Mouse (Mus musculus): ENCODE results near the gene Nfkb1. TPM values are rescaled to one million over a fixed set of nuclear protein-coding genes. Genes with fewer than 3 reads are reported as not detected.

The Nfkb1 gene
- polyA plus RNA-seq, 1 experiment from 2014 or later, result 12.3 TPM

GRCm38 (mm10) chr3:135667084-135667483 lies 24.3 kb downstream of the Nfkb1 start:
- H3K9ac ChIP-seq (ENCODE audit: low read depth, low read length), result no peak overlapping the region
- DNase-seq (ENCODE audit: low spot score), result no peak
- no peak overlapping the region for H3K4me3 ChIP-seq (ENCODE audit: low read depth, low read length)
- H3K27ac ChIP-seq (ENCODE audit: low read depth, low read length), result no peak overlapping the region
- no peak overlapping the region for H3K4me2 ChIP-seq (replicated peaks; ENCODE audit: low read depth, low read length)
- H3K4me1 ChIP-seq (replicated peaks; ENCODE audit: control insufficient read depth, insufficient read depth, low read length), result no peaks in the 10 kb centered on the region
- 92% methylated on average over 3 of the region's 3 CpGs for WGBS
- no peaks in the 10 kb centered on the region for H3K9me3 ChIP-seq (ENCODE audit: control insufficient read depth, low read length)
- no peaks in the 10 kb centered on the region for H3K36me3 ChIP-seq (ENCODE audit: control insufficient read depth, insufficient read depth, low read length)
- no peaks in the 10 kb centered on the region for H3K27me3 ChIP-seq (ENCODE audit: control insufficient read depth, insufficient read depth, low read length)
- no peak for ATAC-seq (ENCODE audit: low FRiP score)

- no peak overlapping the region for H3K27ac ChIP-seq (ENCODE audit: low read depth, low read length)
- H3K9ac ChIP-seq (ENCODE audit: low read depth, low read length), result no peak overlapping the region
- no peaks in the 10 kb centered on the region for H3K4me1 ChIP-seq (replicated peaks; ENCODE audit: control insufficient read depth, insufficient read depth, low read length)
- H3K4me2 ChIP-seq (replicated peaks; ENCODE audit: low read depth, low read length), result no peak overlapping the region
- no peaks in the 10 kb centered on the region for H3K9me3 ChIP-seq (ENCODE audit: control insufficient read depth, low read length)
- H3K4me3 ChIP-seq (ENCODE audit: low read depth, low read length), result no peak overlapping the region
- ATAC-seq (ENCODE audit: low FRiP score) (no peak), DNase-seq (ENCODE audit: low spot score) (no peak)
- no peaks in the 10 kb centered on the region for H3K27me3 ChIP-seq (ENCODE audit: control insufficient read depth, insufficient read depth, low read length)
- H3K36me3 ChIP-seq (ENCODE audit: control insufficient read depth, insufficient read depth, low read length), result no peaks in the 10 kb centered on the region
- 94% methylated on average over 6 of the region's 6 CpGs for WGBS
Observed at GRCm38 (mm10) chr3:135665777-135666259, 25.5 kb downstream of the Nfkb1 start.

GRCm38 (mm10) chr3:135662139-135662864 lies 29.0 kb downstream of the Nfkb1 start:
- no peak for DNase-seq (ENCODE audit: low spot score)

DNA sequence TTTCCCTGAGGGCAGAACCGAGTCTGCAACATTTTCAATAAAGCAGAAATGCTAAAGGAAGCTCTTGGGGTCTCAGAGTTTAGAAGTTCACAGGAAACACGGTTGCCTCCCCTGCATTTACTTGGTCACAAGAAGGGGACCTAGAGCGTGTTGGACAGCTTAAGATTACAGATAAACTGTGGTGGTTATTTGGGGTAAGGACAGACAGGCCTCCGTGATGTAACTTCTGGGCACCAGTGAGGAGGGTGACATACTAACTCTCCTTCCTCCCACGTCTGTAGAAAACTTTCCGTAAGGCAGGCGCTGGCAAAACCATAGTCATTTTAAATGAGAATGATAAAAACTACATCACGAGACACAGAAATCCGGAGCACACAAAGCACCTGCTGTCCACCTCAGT lies 29.6 kb downstream of the Nfkb1 start:
- DNase-seq (ENCODE audit: low spot score), result no peak
- Histone ChIP-seq H3K27me3 (ENCODE audit: control insufficient read depth, insufficient read depth, low read length) (no peaks in the 10 kb centered on the region), H3K9ac (ENCODE audit: low read depth, low read length) (no peak overlapping the region), H3K4me1 (replicated peaks; ENCODE audit: control insufficient read depth, insufficient read depth, low read length) (no peaks in the 10 kb centered on the region), H3K9me3 (ENCODE audit: control insufficient read depth, low read length) (no peaks in the 10 kb centered on the region), H3K36me3 (ENCODE audit: control insufficient read depth, insufficient read depth, low read length) (no peaks in the 10 kb centered on the region), H3K4me2 (replicated peaks; ENCODE audit: low read depth, low read length) (no peak overlapping the region), H3K27ac (ENCODE audit: low read depth, low read length) (no peak overlapping the region), H3K4me3 (ENCODE audit: low read depth, low read length) (no peak overlapping the region)
- no peak for ATAC-seq (ENCODE audit: low FRiP score)
- 92% methylated on average over 9 of the region's 9 CpGs for WGBS

More at GRCm38 (mm10) chr3:135662139-135662864, 29.0 kb downstream of the Nfkb1 start:
- no peaks in the 10 kb centered on the region for H3K27me3 ChIP-seq (ENCODE audit: control insufficient read depth, insufficient read depth, low read length)
- H3K9ac ChIP-seq (ENCODE audit: low read depth, low read length), result no peak overlapping the region
- no peak for ATAC-seq (ENCODE audit: low FRiP score)
- H3K27ac ChIP-seq (ENCODE audit: low read depth, low read length), result no peak overlapping the region
- H3K4me1 ChIP-seq (replicated peaks; ENCODE audit: control insufficient read depth, insufficient read depth, low read length), result no peaks in the 10 kb centered on the region
- WGBS, result 88% methylated on average over 15 of the region's 15 CpGs
- H3K4me2 ChIP-seq (replicated peaks; ENCODE audit: low read depth, low read length), result no peak overlapping the region
- H3K36me3 ChIP-seq (ENCODE audit: control insufficient read depth, insufficient read depth, low read length), result no peaks in the 10 kb centered on the region
- H3K9me3 ChIP-seq (ENCODE audit: control insufficient read depth, low read length), result no peaks in the 10 kb centered on the region
- H3K4me3 ChIP-seq (ENCODE audit: low read depth, low read length), result no peak overlapping the region

GRCm38 (mm10) chr3:135658540-135659097 lies 32.7 kb downstream of the Nfkb1 start:
- Histone ChIP-seq H3K36me3 (ENCODE audit: control insufficient read depth, insufficient read depth, low read length) (no peaks in the 10 kb centered on the region), H3K4me2 (replicated peaks; ENCODE audit: low read depth, low read length) (no peak overlapping the region), H3K9ac (ENCODE audit: low read depth, low read length) (no peak overlapping the region), H3K4me3 (ENCODE audit: low read depth, low read length) (no peak overlapping the region), H3K4me1 (replicated peaks; ENCODE audit: control insufficient read depth, insufficient read depth, low read length) (no peaks in the 10 kb centered on the region), H3K27me3 (ENCODE audit: control insufficient read depth, insufficient read depth, low read length) (no peaks in the 10 kb centered on the region), H3K9me3 (ENCODE audit: control insufficient read depth, low read length) (no peaks in the 10 kb centered on the region), H3K27ac (ENCODE audit: low read depth, low read length) (no peak overlapping the region)
- ATAC-seq (ENCODE audit: low FRiP score) (no peak), DNase-seq (ENCODE audit: low spot score) (no peak)
- WGBS, result 93% methylated on average over 7 of the region's 7 CpGs

GRCm38 (mm10) chr3:135656156-135656555 lies 35.2 kb downstream of the Nfkb1 start:
- Histone ChIP-seq H3K27ac (ENCODE audit: low read depth, low read length) (no peak overlapping the region), H3K27me3 (ENCODE audit: control insufficient read depth, insufficient read depth, low read length) (no peaks in the 10 kb centered on the region), H3K4me3 (ENCODE audit: low read depth, low read length) (no peak overlapping the region), H3K4me2 (replicated peaks; ENCODE audit: low read depth, low read length) (no peak overlapping the region), H3K4me1 (replicated peaks; ENCODE audit: control insufficient read depth, insufficient read depth, low read length) (no peaks in the 10 kb centered on the region), H3K9ac (ENCODE audit: low read depth, low read length) (no peak overlapping the region), H3K9me3 (ENCODE audit: control insufficient read depth, low read length) (no peaks in the 10 kb centered on the region), H3K36me3 (ENCODE audit: control insufficient read depth, insufficient read depth, low read length) (no peaks in the 10 kb centered on the region)
- 91% methylated on average over 4 of the region's 4 CpGs for WGBS
- DNase-seq (ENCODE audit: low spot score), result no peak
- no peak for ATAC-seq (ENCODE audit: low FRiP score)

- H3K9ac ChIP-seq (ENCODE audit: low read depth, low read length), result no peak overlapping the region
- H3K4me3 ChIP-seq (ENCODE audit: low read depth, low read length), result no peak overlapping the region
- 78% methylated on average over 15 of the region's 15 CpGs for WGBS
- H3K9me3 ChIP-seq (ENCODE audit: control insufficient read depth, low read length), result no peaks in the 10 kb centered on the region
- no peaks in the 10 kb centered on the region for H3K36me3 ChIP-seq (ENCODE audit: control insufficient read depth, insufficient read depth, low read length)
- H3K27me3 ChIP-seq (ENCODE audit: control insufficient read depth, insufficient read depth, low read length), result no peaks in the 10 kb centered on the region
- H3K4me2 ChIP-seq (replicated peaks; ENCODE audit: low read depth, low read length), result no peak overlapping the region
- ATAC-seq (ENCODE audit: low FRiP score) (no peak), DNase-seq (ENCODE audit: low spot score) (no peak)
- H3K4me1 ChIP-seq (replicated peaks; ENCODE audit: control insufficient read depth, insufficient read depth, low read length), result no peaks in the 10 kb centered on the region
- no peak overlapping the region for H3K27ac ChIP-seq (ENCODE audit: low read depth, low read length)
Observed at GRCm38 (mm10) chr3:135650773-135651555, 40.4 kb downstream of the Nfkb1 start.

- Histone ChIP-seq H3K27ac (ENCODE audit: low read depth, low read length) (no peak overlapping the region), H3K4me2 (replicated peaks; ENCODE audit: low read depth, low read length) (no peak overlapping the region), H3K36me3 (ENCODE audit: control insufficient read depth, insufficient read depth, low read length) (no peaks in the 10 kb centered on the region), H3K4me3 (ENCODE audit: low read depth, low read length) (no peak overlapping the region), H3K9ac (ENCODE audit: low read depth, low read length) (no peak overlapping the region), H3K9me3 (ENCODE audit: control insufficient read depth, low read length) (no peaks in the 10 kb centered on the region), H3K27me3 (ENCODE audit: control insufficient read depth, insufficient read depth, low read length) (no peaks in the 10 kb centered on the region), H3K4me1 (replicated peaks; ENCODE audit: control insufficient read depth, insufficient read depth, low read length) (no peaks in the 10 kb centered on the region)
- DNase-seq (ENCODE audit: low spot score), result no peak
- 88% methylated on average over 10 of the region's 10 CpGs for WGBS
- ATAC-seq (ENCODE audit: low FRiP score), result no peak
Observed at GRCm38 (mm10) chr3:135649809-135650208, 41.5 kb downstream of the Nfkb1 start.

All from hindbrain, embryonic 11.5 days (tissue).